Mouse (Mus musculus): Measurements from ENCODE around the gene Apeh. TPM values are rescaled to one million over a fixed set of nuclear protein-coding genes. Genes with fewer than 3 reads are reported as not detected.

The Apeh gene
- polyA plus RNA-seq, 1 experiment from 2014 or later: 42.3 TPM

DNA sequence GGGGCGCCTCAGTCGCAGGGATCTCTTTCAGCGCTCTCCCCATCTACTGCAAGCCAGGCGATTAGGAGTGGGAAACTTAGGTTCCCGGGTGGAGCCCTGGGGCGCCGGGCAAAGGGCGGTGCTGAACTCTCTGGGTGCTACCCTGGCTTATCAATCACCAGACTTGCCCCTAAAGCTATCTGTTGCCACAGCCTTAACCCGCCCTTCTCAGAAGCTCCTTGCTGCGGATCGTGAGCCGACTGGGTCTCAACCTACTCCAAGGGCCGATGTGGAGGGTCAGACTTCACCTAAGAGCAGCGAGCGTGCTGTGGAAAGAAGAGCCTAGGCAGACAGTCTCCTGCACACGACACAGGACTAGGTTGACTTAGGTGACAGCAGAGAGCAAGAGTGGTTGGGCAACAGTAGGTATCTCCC, 599 bp upstream of the Apeh start:
- H3K27me3 ChIP-seq: no peaks in the 10 kb centered on the region
- H3K4me2 ChIP-seq (replicated peaks): peak overlapping the region; percentile 98
- 0% methylated on average over 16 of the region's 16 CpGs for WGBS
- H3K9ac ChIP-seq (replicated peaks): peak overlapping the region; percentile 68
- peak overlapping the region; percentile 77 for H3K4me3 ChIP-seq
- H3K9me3 ChIP-seq: no peaks in the 10 kb centered on the region
- H3K36me3 ChIP-seq: peaks cover 20% of the 10 kb centered on the region; the same call in 1 of the 2 replicates
- H3K27ac ChIP-seq (replicated peaks): peak overlapping the region; percentile 83
- peak; percentile 18 for ATAC-seq (replicated peaks)
- H3K4me1 ChIP-seq: peaks cover 17% of the 10 kb centered on the region

DNA sequence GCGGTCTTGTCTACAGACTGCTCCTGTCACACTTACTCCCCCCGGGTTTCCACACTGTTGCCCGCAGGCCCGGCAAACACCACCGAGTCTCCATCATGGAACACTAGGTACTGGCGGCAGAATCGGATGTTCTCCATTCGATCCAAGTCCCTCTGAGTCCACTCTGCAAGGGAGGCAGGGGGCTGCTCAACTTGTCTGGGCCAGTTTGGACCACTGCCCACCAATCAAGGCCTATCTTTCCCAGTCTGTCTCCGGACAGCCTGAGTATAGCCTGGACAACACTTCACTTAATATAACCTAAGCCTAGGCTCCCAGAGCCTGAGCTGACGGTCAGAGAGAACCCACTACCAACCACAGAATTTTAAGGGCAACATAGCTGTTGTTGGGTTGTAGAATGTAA, 820 bp downstream of the Apeh start:
- H3K9me3 ChIP-seq: no peaks in the 10 kb centered on the region
- H3K4me3 ChIP-seq: peak overlapping the region; percentile 77
- H3K4me2 ChIP-seq (replicated peaks): peak overlapping the region; percentile 98
- H3K9ac ChIP-seq (replicated peaks): peak overlapping the region; percentile 68; the same call in 1 of the 2 replicates
- H3K27me3 ChIP-seq: no peaks in the 10 kb centered on the region
- no peak for ATAC-seq (replicated peaks)
- 68% methylated on average over 10 of the region's 10 CpGs for WGBS
- H3K27ac ChIP-seq (replicated peaks): peak overlapping the region; percentile 83; the same call in 1 of the 2 replicates
- peaks cover 17% of the 10 kb centered on the region for H3K4me1 ChIP-seq
- peaks cover 33% of the 10 kb centered on the region for H3K36me3 ChIP-seq

DNA sequence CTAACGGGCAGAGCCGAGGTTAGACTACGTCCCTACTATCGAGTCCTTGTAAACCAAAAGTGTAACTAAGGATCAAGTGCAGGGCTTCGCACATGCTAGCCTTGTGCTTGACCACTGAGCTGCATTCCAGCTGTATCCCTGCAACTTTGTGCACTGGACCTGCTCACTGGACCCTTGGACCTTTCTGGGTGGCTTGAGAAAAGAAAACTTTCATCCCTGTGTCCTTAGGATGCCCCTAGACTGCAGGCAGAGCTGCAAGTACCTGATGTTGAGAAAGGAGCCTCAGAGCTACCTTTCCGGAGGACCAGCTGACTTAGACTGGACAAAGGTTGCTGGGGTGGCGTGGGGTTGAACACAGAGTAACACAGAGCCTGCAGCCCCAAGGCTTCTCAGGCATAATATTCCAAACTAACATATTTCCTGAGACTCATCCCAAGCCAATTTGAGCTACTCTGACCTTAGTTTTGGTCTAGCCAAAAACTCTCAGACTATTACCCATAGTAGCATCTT, 3.7 kb downstream of the Apeh start:
- H3K4me1 ChIP-seq: peaks cover 17% of the 10 kb centered on the region
- H3K9ac ChIP-seq (replicated peaks): no peak overlapping the region
- H3K4me3 ChIP-seq: no peak overlapping the region
- no peak for ATAC-seq (replicated peaks)
- no peak overlapping the region for H3K27ac ChIP-seq (replicated peaks)
- no peaks in the 10 kb centered on the region for H3K9me3 ChIP-seq
- 97% methylated on average over 7 of the region's 7 CpGs for WGBS
- no peaks in the 10 kb centered on the region for H3K27me3 ChIP-seq
- H3K36me3 ChIP-seq: peaks cover 50% of the 10 kb centered on the region
- H3K4me2 ChIP-seq (replicated peaks): no peak overlapping the region

DNA sequence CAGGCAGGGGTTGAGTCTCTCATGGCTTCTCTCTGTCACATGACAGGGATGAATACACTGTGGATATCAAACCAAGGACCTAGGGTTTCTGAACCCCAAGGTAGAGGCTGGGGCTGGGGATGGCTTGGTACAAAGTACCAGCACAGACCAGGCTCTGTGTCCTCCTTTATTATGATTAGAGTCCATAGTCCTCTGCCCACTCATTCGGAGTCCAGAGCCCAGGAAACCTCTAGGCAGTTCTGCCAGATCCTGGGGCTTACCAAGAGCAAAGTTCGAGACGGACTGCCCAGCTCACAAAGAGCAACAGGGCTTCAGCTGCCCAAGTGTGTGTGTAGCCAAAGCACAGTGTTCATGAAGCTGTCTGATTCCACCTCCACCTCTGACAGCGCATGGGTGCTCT, 9.1 kb downstream of the Apeh start:
- no peak for ATAC-seq (replicated peaks)
- Histone ChIP-seq H3K4me3 (no peak overlapping the region), H3K36me3 (peaks cover 48% of the 10 kb centered on the region), H3K27ac (replicated peaks) (no peak overlapping the region), H3K4me1 (0 out of 2 replicates have a peak, but pooled peaks cover 3% of the 10 kb centered on the region), H3K27me3 (peaks cover 34% of the 10 kb centered on the region), H3K9ac (replicated peaks) (no peak overlapping the region), H3K4me2 (replicated peaks) (no peak overlapping the region), H3K9me3 (no peaks in the 10 kb centered on the region)
- 95% methylated on average over 4 of the region's 4 CpGs for WGBS

DNA sequence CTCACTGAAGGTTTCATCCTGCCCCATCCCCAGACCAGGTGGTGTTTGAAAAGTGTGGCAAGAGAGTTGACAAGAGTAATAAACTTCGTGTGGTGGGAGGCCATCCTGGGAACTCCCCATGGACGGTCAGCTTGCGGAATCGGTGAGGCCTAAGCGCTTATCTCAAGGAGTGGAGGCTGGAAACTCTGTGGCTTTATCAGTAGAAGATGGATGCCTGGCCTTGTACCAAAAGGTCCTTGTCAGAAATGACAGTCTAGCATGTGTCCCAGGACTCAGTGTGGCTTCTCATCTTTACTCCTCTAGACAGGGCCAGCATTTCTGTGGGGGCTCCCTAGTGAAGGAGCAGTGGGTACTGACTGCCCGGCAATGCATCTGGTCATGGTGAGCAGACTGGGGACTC, 10.8 kb downstream of the Apeh start:
- H3K4me2 ChIP-seq (replicated peaks): no peak overlapping the region
- H3K36me3 ChIP-seq: peaks cover 32% of the 10 kb centered on the region
- no peak overlapping the region for H3K27ac ChIP-seq (replicated peaks)
- H3K4me1 ChIP-seq: peaks cover 10% of the 10 kb centered on the region
- H3K9me3 ChIP-seq: no peaks in the 10 kb centered on the region
- no peak overlapping the region for H3K4me3 ChIP-seq
- ATAC-seq (replicated peaks): no peak
- 86% methylated on average over 6 of the region's 6 CpGs for WGBS
- no peak overlapping the region for H3K9ac ChIP-seq (replicated peaks)
- H3K27me3 ChIP-seq: peaks cover 34% of the 10 kb centered on the region

DNA sequence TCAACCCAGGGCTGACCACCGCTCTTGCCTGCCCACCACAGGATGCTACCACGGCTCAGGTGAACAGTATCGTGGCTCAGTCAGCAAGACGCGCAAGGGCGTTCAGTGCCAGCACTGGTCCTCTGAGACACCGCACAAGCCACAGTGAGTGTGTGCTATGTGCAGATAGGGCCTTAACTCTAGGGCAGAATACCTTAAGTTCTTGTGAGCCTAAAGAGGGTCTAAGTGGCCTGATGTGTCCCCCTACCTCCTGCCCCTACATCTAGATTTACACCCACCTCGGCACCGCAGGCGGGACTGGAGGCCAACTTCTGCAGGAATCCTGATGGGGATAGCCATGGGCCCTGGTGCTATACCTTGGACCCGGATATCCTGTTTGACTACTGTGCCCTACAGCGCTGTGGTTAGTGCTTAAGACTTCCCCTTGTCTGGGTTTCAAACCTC, 11.4 kb downstream of the Apeh start, which contains the start of gene Rnf123:
Gene Rnf123 (minus strand): TSS at position 359 of the 444 bp plus-strand sequence.
- peak within 1 kb of the TSS; percentile 8; the same call in 1 of the 2 replicates for H3K4me3 ChIP-seq
- H3K9ac ChIP-seq (replicated peaks): no peak within 1 kb of the TSS
- WGBS: 32% methylated on average over 12 of the region's 12 CpGs
- H3K27ac ChIP-seq (replicated peaks): no peak within 1 kb of the TSS
- peaks cover 34% of the 10 kb centered on the region for H3K27me3 ChIP-seq
- ATAC-seq (replicated peaks): no peak
- no peak within 1 kb of the TSS for H3K4me2 ChIP-seq (replicated peaks)
- peaks cover 16% of the 10 kb centered on the region for H3K4me1 ChIP-seq
- peaks cover 31% of the 10 kb centered on the region for H3K36me3 ChIP-seq
- H3K9me3 ChIP-seq: no peaks in the 10 kb centered on the region

DNA sequence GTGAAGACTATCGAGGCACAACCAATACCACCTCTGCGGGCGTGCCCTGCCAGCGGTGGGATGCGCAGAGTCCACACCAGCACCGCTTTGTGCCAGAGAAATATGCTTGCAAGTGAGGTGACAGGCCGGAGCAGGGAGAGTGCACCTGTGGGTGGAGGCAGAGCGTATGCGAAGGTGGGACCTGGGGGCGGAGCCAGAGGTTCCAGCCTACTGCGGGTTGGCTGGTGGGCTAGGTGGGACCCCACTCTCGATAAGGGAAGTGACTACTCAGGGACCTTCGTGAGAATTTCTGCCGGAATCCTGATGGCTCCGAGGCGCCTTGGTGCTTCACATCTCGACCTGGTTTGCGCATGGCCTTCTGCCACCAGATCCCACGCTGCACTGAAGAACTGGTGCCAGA, 11.9 kb downstream of the Apeh start:
- no peak for ATAC-seq (replicated peaks)
- Histone ChIP-seq H3K4me1 (peaks cover 20% of the 10 kb centered on the region), H3K9me3 (no peaks in the 10 kb centered on the region), H3K4me3 (peak overlapping the region; percentile 8; the same call in 1 of the 2 replicates), H3K36me3 (peaks cover 27% of the 10 kb centered on the region), H3K27me3 (peaks cover 34% of the 10 kb centered on the region), H3K9ac (replicated peaks) (no peak overlapping the region), H3K4me2 (replicated peaks) (no peak overlapping the region), H3K27ac (replicated peaks) (no peak overlapping the region)
- WGBS: 5% methylated on average over 19 of the region's 19 CpGs

DNA sequence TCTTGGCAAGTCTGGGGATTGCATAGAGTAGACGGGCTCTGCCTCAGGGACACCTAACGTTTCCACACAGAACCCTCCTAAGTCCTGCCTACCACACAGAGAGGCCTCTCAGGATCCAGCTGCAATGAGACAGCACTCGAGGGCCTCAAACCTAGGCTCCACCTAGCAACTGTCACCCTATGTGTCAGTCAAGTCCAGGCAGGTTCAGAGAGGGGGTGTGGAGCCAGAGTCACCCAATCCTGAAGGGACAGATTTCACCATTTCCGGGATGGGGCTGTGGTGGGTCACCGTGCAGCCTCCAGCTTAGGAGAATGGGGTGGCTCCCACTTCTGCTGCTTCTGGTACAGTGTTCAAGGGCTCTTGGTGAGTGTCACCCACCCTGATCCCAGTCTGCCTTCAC, 14.2 kb downstream of the Apeh start, which contains the start of gene Mst1:
Gene Mst1 (plus strand): TSS at position 269 of the 400 bp plus-strand sequence.
- Histone ChIP-seq H3K4me3 (peak within 1 kb of the TSS; percentile 85), H3K9ac (replicated peaks) (peak within 1 kb of the TSS; percentile 91), H3K4me1 (peaks cover 20% of the 10 kb centered on the region), H3K4me2 (replicated peaks) (peak within 1 kb of the TSS; percentile 80), H3K27me3 (peaks cover 34% of the 10 kb centered on the region), H3K9me3 (no peaks in the 10 kb centered on the region), H3K36me3 (peaks cover 7% of the 10 kb centered on the region), H3K27ac (replicated peaks) (no peak within 1 kb of the TSS)
- 80% methylated on average over 5 of the region's 5 CpGs for whole genome bisulfite sequencing
- no peak for ATAC-seq (replicated peaks)

DNA sequence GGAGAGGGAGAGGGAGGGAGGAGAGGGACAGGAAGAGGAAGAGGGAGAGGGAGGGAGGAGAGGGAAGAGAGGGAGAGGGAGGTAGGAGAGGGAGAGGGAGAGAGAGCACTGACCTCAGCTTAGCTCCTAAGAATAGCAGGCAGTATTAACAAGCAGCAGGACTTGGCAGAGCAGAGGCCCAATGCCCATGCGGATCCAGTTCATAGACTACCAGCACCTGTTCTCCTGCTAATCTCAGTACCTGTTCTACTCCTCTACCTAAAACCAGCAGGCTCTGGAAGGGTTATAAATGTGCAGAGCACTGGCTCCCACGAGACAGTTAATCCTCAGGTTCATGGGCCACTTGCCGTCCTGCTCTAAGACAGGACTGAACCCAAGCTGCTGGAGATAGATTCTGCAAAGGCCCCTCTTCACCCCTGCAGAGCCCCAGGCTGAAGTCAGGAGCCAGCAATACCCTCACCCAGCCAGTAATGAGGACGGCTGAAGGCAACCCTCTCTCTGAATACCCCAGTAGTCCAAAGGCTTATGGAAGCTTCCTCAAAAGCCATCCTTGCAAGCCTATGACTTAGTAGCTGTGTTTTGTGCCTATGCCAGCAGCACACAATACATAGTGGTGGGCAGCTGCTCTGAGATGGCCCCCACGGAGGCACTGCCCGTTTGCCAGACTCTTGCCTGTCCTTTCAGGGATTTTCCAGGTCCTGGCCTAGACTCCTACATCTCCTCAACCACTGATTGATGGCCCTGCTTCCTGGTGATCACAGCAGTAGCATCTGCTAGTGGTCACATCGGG, 21.1 kb downstream of the Apeh start:
- Histone ChIP-seq H3K36me3 (peaks cover 15% of the 10 kb centered on the region; the same call in 1 of the 2 replicates), H3K9ac (replicated peaks) (no peak overlapping the region)
- ATAC-seq (replicated peaks): no peak

DNA sequence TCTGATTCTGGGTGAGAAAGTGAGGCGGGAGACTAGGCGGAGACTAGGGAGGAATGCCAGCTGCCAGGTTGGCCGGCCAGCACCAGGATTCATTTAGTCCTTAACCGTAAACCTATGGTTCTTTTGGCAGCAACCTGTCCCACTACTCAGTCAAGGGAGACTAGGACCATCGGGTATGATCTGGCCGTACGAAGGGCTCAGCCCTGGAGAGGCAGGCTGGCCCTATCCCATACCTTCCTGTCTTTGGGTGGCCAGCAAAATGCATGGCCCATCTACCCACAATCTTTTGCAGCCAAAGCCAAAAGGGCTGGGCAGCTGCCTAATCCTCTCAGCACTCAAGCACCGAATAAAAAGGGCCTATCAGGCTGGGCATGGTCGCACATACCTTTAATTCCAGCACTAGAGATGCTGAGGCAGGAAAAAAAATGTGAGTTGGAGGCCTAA, 21.9 kb downstream of the Apeh start:
- Histone ChIP-seq H3K27me3 (no peaks in the 10 kb centered on the region), H3K4me3 (no peak overlapping the region), H3K4me2 (replicated peaks) (no peak overlapping the region), H3K4me1 (no peaks in the 10 kb centered on the region), H3K27ac (replicated peaks) (no peak overlapping the region), H3K9ac (replicated peaks) (peak overlapping the region; percentile 24; the same call in 1 of the 2 replicates), H3K9me3 (no peaks in the 10 kb centered on the region), H3K36me3 (peaks cover 15% of the 10 kb centered on the region; the same call in 1 of the 2 replicates)
- 54% methylated on average over 9 of the region's 9 CpGs for WGBS
- no peak for ATAC-seq (replicated peaks)

More for the DNA sequence above, 21.1 kb downstream of the Apeh start:
- H3K4me2 ChIP-seq (replicated peaks): no peak overlapping the region
- 62% methylated on average over 7 of the region's 7 CpGs for WGBS
- no peaks in the 10 kb centered on the region for H3K9me3 ChIP-seq
- no peaks in the 10 kb centered on the region for H3K27me3 ChIP-seq
- H3K4me1 ChIP-seq: peaks cover 7% of the 10 kb centered on the region
- no peak overlapping the region for H3K27ac ChIP-seq (replicated peaks)
- H3K4me3 ChIP-seq: no peak overlapping the region

DNA sequence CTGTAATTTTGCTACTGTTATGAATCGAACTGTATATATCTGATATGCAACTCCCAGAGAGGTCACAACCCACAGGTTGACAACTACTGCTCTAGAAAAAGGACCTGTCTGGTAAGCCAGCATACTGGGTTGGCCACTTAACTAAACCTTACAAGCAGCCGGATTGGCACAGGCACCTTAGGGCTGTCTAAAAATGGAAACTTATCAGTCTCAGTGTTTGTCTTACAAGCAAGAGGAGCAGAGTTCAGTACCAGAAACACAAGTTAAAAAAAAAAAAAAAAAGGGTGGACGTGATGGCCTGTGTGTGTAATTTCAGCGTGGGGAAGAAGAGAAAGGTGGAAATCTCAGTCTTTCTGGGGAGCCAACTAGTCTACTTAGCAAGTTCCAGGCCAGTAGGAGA, 22.6 kb downstream of the Apeh start:
- Histone ChIP-seq H3K4me1 (no peaks in the 10 kb centered on the region), H3K27me3 (no peaks in the 10 kb centered on the region), H3K27ac (replicated peaks) (no peak overlapping the region), H3K4me3 (no peak overlapping the region), H3K4me2 (replicated peaks) (no peak overlapping the region), H3K9ac (replicated peaks) (no peak overlapping the region), H3K36me3 (peaks cover 15% of the 10 kb centered on the region; the same call in 1 of the 2 replicates), H3K9me3 (no peaks in the 10 kb centered on the region)
- ATAC-seq (replicated peaks): no peak
- 87% methylated on average over 4 of the region's 4 CpGs for WGBS

DNA sequence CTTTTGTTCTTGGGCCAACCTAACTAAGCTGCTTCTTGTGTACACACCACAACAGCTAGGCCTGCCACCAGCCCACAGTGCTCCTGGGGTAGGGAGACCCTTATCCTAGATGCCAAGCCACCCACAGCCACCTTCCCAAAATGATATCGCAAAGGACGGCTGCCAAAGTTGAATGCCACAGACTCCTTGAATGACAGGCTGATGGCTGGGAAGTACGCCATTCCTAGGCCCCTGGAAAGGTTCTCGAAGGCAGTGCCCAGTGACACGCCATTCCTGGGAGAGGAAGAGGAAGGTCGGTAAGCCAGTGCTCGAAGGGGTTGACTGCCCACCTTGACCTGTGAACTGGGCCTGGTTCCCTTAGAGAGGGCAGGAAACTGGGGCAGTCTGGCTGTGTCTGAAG, 24.9 kb downstream of the Apeh start:
- H3K4me1 ChIP-seq: no peaks in the 10 kb centered on the region
- H3K27me3 ChIP-seq: no peaks in the 10 kb centered on the region
- H3K4me3 ChIP-seq: no peak overlapping the region
- peaks cover 15% of the 10 kb centered on the region; the same call in 1 of the 2 replicates for H3K36me3 ChIP-seq
- ATAC-seq (replicated peaks): no peak
- H3K9me3 ChIP-seq: no peaks in the 10 kb centered on the region
- no peak overlapping the region for H3K9ac ChIP-seq (replicated peaks)
- 90% methylated on average over 7 of the region's 7 CpGs for WGBS
- H3K4me2 ChIP-seq (replicated peaks): no peak overlapping the region
- no peak overlapping the region for H3K27ac ChIP-seq (replicated peaks)
